ENCODE assay signal across 23 mouse cellular contexts in genomic region chr19:60525086-60525485, GRCm38 (mm10). TPM values are rescaled to one million over a fixed set of nuclear protein-coding genes. Genes with fewer than 3 reads are reported as not detected.
"Had no signal": no experiment of that assay in that cellular context is flagged by ENCODE, and none has a peak within 500 bp of the region (broad histone marks: within the 10 kb centered on the region; RNA-seq: fewer than 3 reads in every experiment).

No protein-coding gene starts in this region.

- ATAC-seq: liver, postnatal 0 days; lung, postnatal 0 days; midbrain, embryonic 13.5 days; midbrain, embryonic 15.5 days had no signal

- H3K9me3 ChIP-seq: liver, embryonic 15.5 days; midbrain, embryonic 13.5 days; midbrain, embryonic 15.5 days; neural tube, embryonic 12.5 days had no signal

- H3K4me2 ChIP-seq: liver, embryonic 15.5 days; lung, embryonic 14.5 days; midbrain, embryonic 11.5 days; midbrain, embryonic 13.5 days; midbrain, embryonic 15.5 days; neural tube, embryonic 12.5 days had no signal

- H3K4me1 ChIP-seq: liver, embryonic 15.5 days; megakaryocyte, embryonic 14.5 days; midbrain, embryonic 13.5 days; midbrain, embryonic 15.5 days; neural tube, embryonic 12.5 days had no signal

- H3K27me3 ChIP-seq: liver, embryonic 15.5 days; megakaryocyte, embryonic 14.5 days; midbrain, embryonic 13.5 days; midbrain, embryonic 15.5 days; neural tube, embryonic 12.5 days had no signal

- H3K9ac ChIP-seq: liver, embryonic 15.5 days; liver, postnatal 0 days; lung, embryonic 14.5 days; midbrain, embryonic 13.5 days; midbrain, embryonic 15.5 days; neural tube, embryonic 12.5 days had no signal

- DNase-seq: liver, postnatal 0 days; lung, postnatal 14 days; lung, postnatal 36 days; right cerebral cortex, postnatal 14 days; thymus, adult 18-20 months; thymus, postnatal 14 days; thymus, postnatal 36 days had no signal

- H3K27ac ChIP-seq: liver, embryonic 15.5 days; macrophage; midbrain, embryonic 13.5 days; midbrain, embryonic 15.5 days; neural tube, embryonic 12.5 days had no signal

- H3K4me3 ChIP-seq: liver, embryonic 15.5 days; megakaryocyte, embryonic 14.5 days; midbrain, embryonic 13.5 days; midbrain, embryonic 15.5 days; neural tube, embryonic 12.5 days had no signal

RNA-seq across cellular contexts. Expression of gene Prlhr, which starts 57.0 kb away (rescaled TPM):
- total RNA-seq: megakaryocyte progenitor cell, adult 5-6 weeks; monocyte, adult 5-6 weeks; neutrophil, adult 5-6 weeks had no signal
- polyA plus RNA-seq: liver, embryonic 15.5 days; liver, postnatal 0 days; lung, embryonic 14.5 days; lung, postnatal 0 days; macrophage; midbrain, embryonic 11.5 days; neural tube, embryonic 12.5 days; spleen, adult 2 months; stomach, embryonic 14.5 days; stomach, embryonic 16.5 days; thymus, postnatal 0 days had no signal
